Mouse (Mus musculus) kidney, adult 2 months (tissue): ENCODE data around the gene Aida.

Experiments used
- CTCF ChIP-seq: fragments of 200-500 bp; conservative IDR thresholded peaks from 2 replicates; pipeline ENCODE4 v1.5.1; 2011; ENCODE audit warnings: low read depth, mild to moderate bottlenecking, control low read depth, low read length, moderate library complexity, mixed read lengths; ENCODE audit not compliant: insufficient read depth, insufficient read length
- POLR2A ChIP-seq: fragments of 200-500 bp; IDR thresholded peaks from one replicate; pipeline ENCODE4 v1.6.1; 2011; ENCODE audit warnings: low read depth, low read length, control low read depth

- TF ChIP-seq CTCF (no peak), POLR2A (no peak)
These were observed 1.1 kb downstream of the Aida start for GRCm38 (mm10) chr1:183297473-183297885.
